Mouse (Mus musculus) forebrain, embryonic 16.5 days (tissue): ENCODE measurements around the gene Nalcn. TPM values are rescaled to one million over a fixed set of nuclear protein-coding genes. Genes with fewer than 3 reads are reported as not detected.

Source experiments
- ATAC-seq: fragments of 200-750 bp; cut with Nextera tagmentation; 2 replicates; pipeline ENCODE4 v1.8.0; 2017; ENCODE audit warnings: mild to moderate bottlenecking, moderate library complexity
- H3K27ac ChIP-seq: fragments of 300-500 bp; sonication (generic); 2 replicates; pipeline ENCODE4 v1.5.1; 2014; ENCODE audit warnings: low read length, control low read depth
- H3K27me3 ChIP-seq: fragments of 300-500 bp; sonication (generic); replicated peaks from 2 replicates; pipeline ENCODE4 v1.6.1; 2014; ENCODE audit warnings: low read length; ENCODE audit not compliant: control insufficient read depth, insufficient read depth
- H3K36me3 ChIP-seq: fragments of 300-500 bp; sonication (generic); 2 replicates; pipeline ENCODE4 v1.6.1; 2014; ENCODE audit not compliant: control insufficient read depth, insufficient read depth
- H3K4me1 ChIP-seq: fragments of 300-500 bp; sonication (generic); replicated peaks from 2 replicates; pipeline ENCODE4 v1.6.1; 2014; ENCODE audit warnings: low read length; ENCODE audit not compliant: control insufficient read depth, insufficient read depth
- H3K4me2 ChIP-seq: fragments of 300-500 bp; sonication (generic); 2 replicates; pipeline ENCODE4 v1.6.1; 2014; ENCODE audit warnings: mild to moderate bottlenecking, low read length, control low read depth
- H3K4me3 ChIP-seq: fragments of 300-500 bp; sonication (generic); replicated peaks from 2 replicates; pipeline ENCODE4 v1.5.1; 2014; ENCODE audit warnings: mild to moderate bottlenecking, low read length, control low read depth
- H3K9ac ChIP-seq: fragments of 300-500 bp; sonication (generic); replicated peaks from 2 replicates; pipeline ENCODE4 v1.6.1; 2014; ENCODE audit warnings: low read depth, low read length, control low read depth
- H3K9me3 ChIP-seq: fragments of 300-500 bp; sonication (generic); 2 replicates; pipeline ENCODE4 v1.6.1; 2016; ENCODE audit warnings: low read length; ENCODE audit not compliant: control insufficient read depth
- WGBS: fragments of 180-500 bp; shearing (Covaris S2); extraction: QIAGEN DNeasy Blood & Tissue Kit; methylation state at CpG from one replicate; pipeline ENCODE4 v1.1.7; 2014; 5-methylcytosine and 5-hydroxymethylcytosine counted together
- polyA plus RNA-seq: library from polyadenylated mRNA; unstranded; fragments of >200 nt; fragmentation: Nextera tagmentation; extraction: Ambion mirVana; gene quantifications from 2 replicates; pipeline ENCODE4 v1.2.1, GENCODE M21; 2015

Gene Nalcn
- polyA plus RNA-seq, 1 experiment from 2014 or later = 9.6 TPM

- no peaks in the 10 kb centered on the region for H3K27me3 ChIP-seq
- no peak overlapping the region for H3K4me3 ChIP-seq
- H3K9ac ChIP-seq = no peak overlapping the region
- no peaks in the 10 kb centered on the region for H3K36me3 ChIP-seq
- H3K4me2 ChIP-seq = no peak overlapping the region
- H3K27ac ChIP-seq = no peak overlapping the region
- no peaks in the 10 kb centered on the region for H3K9me3 ChIP-seq
- ATAC-seq = peak; percentile 71
- 45% methylated on average over 3 of the region's 3 CpGs for WGBS
- H3K4me1 ChIP-seq = no peaks in the 10 kb centered on the region
Measured at GRCm38 (mm10) chr14:123435542-123435941, 191.4 kb downstream of the Nalcn start.

DNA sequence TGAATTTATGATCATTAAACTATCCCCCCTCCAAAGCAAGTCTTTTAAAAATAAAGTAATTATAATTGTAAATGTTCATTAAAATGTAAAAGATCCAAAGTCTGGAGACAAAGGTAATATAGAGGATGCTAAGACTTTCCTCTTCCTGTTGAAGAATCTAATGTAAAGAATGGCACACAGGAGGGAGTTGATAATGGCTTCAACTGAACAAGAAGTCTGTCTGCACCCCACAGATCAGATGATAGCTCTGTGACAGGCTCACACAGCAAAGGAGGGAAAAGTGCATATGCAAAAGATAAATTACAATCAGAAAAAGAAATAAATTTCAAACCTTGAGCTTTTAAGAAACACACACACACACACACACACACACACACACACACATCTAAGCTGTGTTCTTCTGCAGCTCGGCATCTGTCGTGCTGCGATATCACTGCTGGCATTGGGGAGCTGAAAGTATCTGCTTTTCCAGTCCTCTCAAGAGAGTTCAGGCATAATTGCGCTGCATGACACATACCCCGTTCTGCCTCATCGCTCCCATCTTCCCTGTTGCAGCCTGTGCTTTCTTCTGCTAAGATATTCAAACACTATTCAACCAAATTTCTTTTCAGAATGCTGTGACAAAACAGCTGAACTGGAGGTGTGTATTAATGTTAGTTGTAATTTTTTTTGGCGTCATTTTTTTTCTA lies 250.6 kb downstream of the Nalcn start:
- Histone ChIP-seq H3K36me3 (no peaks in the 10 kb centered on the region), H3K27me3 (no peaks in the 10 kb centered on the region), H3K4me1 (peaks cover 1% of the 10 kb centered on the region; the same call in 1 of the 2 replicates), H3K4me3 (no peak overlapping the region), H3K4me2 (no peak overlapping the region), H3K9ac (no peak overlapping the region), H3K9me3 (no peaks in the 10 kb centered on the region), H3K27ac (no peak overlapping the region)
- ATAC-seq = peak; percentile 75
- 68% methylated on average over 7 of the region's 7 CpGs for WGBS

GRCm38 (mm10) chr14:123371522-123371921 lies 255.4 kb downstream of the Nalcn start:
- H3K36me3 ChIP-seq = no peaks in the 10 kb centered on the region
- no peaks in the 10 kb centered on the region for H3K9me3 ChIP-seq
- peak; percentile 91 for ATAC-seq
- no peak overlapping the region for H3K4me3 ChIP-seq
- H3K27me3 ChIP-seq = no peaks in the 10 kb centered on the region
- H3K9ac ChIP-seq = no peak overlapping the region
- 13% methylated on average over 9 of the region's 9 CpGs for WGBS
- H3K27ac ChIP-seq = no peak overlapping the region
- H3K4me2 ChIP-seq = no peak overlapping the region; the same call in 1 of the 2 replicates
- peaks cover 2% of the 10 kb centered on the region; the same call in 1 of the 2 replicates for H3K4me1 ChIP-seq

- Histone ChIP-seq H3K4me1 (no peaks in the 10 kb centered on the region), H3K9me3 (no peaks in the 10 kb centered on the region), H3K9ac (no peak overlapping the region), H3K4me2 (no peak overlapping the region), H3K27me3 (no peaks in the 10 kb centered on the region), H3K4me3 (no peak overlapping the region), H3K36me3 (no peaks in the 10 kb centered on the region), H3K27ac (no peak overlapping the region)
- 22% methylated on average over 1 of the region's 1 CpGs for WGBS
- peak; percentile 31; the same call in 1 of the 2 replicates for ATAC-seq
Measured at GRCm38 (mm10) chr14:123359691-123360090, 267.3 kb downstream of the Nalcn start.

DNA sequence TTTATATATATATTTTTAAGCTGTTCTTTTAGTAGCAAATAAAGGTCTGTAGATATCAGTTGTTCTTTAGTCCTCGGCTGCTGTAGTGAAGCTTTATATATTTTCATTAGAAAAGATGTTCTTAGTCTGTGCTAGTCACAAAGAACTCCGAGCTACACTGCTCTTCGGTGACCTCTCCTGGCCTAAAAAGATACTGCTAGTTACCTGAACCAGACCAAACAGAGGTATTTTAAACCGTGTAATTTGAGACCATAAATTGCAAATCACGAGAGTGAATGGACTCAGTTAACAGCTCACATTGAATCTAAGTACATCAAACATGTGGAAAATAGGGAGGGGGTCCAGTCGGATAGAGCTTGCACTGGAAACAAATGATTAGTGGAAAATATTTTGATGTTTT lies 274.0 kb downstream of the Nalcn start:
- H3K4me2 ChIP-seq = no peak overlapping the region
- H3K4me1 ChIP-seq = no peaks in the 10 kb centered on the region
- H3K27me3 ChIP-seq = no peaks in the 10 kb centered on the region
- H3K36me3 ChIP-seq = no peaks in the 10 kb centered on the region
- no peak overlapping the region for H3K9ac ChIP-seq
- no peak overlapping the region for H3K27ac ChIP-seq
- H3K4me3 ChIP-seq = no peak overlapping the region
- ATAC-seq = peak; percentile 80
- 13% methylated on average over 6 of the region's 6 CpGs for WGBS
- H3K9me3 ChIP-seq = no peaks in the 10 kb centered on the region

- 0% methylated on average over 1 of the region's 1 CpGs for WGBS
- Histone ChIP-seq H3K9me3 (no peaks in the 10 kb centered on the region), H3K27ac (no peak overlapping the region), H3K4me2 (no peak overlapping the region), H3K4me3 (no peak overlapping the region), H3K27me3 (no peaks in the 10 kb centered on the region), H3K36me3 (no peaks in the 10 kb centered on the region), H3K4me1 (no peaks in the 10 kb centered on the region), H3K9ac (no peak overlapping the region)
- no peak for ATAC-seq
Measured at GRCm38 (mm10) chr14:123331841-123332240, 295.1 kb downstream of the Nalcn start.

DNA sequence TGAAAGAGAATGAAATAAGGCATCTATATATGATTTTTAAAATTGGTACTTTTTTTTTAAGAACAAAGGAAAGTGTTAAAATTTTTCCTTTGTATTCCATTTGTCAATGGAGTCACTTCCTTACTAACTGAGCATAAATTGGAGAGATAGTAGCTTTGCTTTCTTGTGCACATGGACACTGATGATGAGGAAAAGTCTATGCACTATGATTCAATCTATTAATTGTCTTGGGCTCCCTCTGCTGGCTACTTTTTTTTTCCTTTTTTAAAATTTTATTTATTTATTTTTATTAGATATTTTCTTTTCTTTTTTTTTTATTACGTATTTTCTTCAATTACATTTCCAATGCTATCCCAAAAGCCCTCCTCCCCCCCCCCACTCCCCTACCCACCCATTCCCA lies 312.6 kb downstream of the Nalcn start:
- peak; percentile 59; the same call in 1 of the 2 replicates for ATAC-seq
- Histone ChIP-seq H3K36me3 (no peaks in the 10 kb centered on the region), H3K4me3 (no peak overlapping the region)

DNA sequence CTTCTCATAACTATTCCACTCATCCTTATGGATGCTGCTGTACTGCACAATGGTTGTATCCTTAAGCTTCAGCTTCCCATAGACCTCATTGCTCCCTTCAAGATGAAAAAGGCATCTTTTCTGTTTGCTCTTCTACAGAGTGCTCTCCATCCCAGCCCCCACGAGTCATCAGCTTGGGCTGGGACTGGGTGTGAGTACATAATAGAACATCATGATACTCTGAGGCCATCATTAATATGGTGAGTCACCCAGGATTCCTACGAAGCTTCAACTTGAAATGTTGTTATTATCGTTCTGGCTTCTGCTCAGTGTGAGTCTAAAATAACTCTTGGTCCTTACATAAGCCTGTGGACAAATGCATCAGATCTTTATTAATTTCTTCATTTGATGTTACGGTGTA lies 314.6 kb downstream of the Nalcn start:
- no peaks in the 10 kb centered on the region for H3K36me3 ChIP-seq
- WGBS = 88% methylated on average over 4 of the region's 4 CpGs
- H3K4me2 ChIP-seq = no peak overlapping the region
- no peaks in the 10 kb centered on the region for H3K27me3 ChIP-seq
- no peak for ATAC-seq
- H3K27ac ChIP-seq = no peak overlapping the region
- H3K9ac ChIP-seq = no peak overlapping the region
- H3K4me3 ChIP-seq = no peak overlapping the region
- H3K4me1 ChIP-seq = no peaks in the 10 kb centered on the region
- H3K9me3 ChIP-seq = no peaks in the 10 kb centered on the region

More for the DNA sequence above, 312.6 kb downstream of the Nalcn start:
- Histone ChIP-seq H3K4me1 (no peaks in the 10 kb centered on the region), H3K9ac (no peak overlapping the region), H3K9me3 (no peaks in the 10 kb centered on the region), H3K27ac (no peak overlapping the region), H3K27me3 (no peaks in the 10 kb centered on the region), H3K4me2 (no peak overlapping the region)
- 58% methylated on average over 1 of the region's 1 CpGs for WGBS

DNA sequence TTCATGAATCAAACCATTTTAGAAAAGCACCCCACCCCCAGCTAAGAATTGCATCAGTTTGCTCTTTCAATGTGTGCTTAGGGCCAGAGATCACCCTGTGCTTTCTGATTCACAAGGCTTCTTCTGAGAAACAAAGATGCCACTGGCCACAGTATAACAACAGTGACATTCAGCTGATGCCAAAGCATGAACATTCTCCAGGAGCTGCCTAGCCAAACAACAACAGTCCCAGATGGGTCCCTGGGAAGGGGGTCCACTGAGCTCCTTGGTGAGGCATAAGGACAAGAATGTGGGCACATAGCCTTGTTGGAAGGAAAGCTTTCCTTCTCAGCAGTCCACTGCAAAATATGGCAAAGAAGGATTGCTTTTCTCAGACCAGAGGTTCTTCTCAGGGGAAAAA lies 330.9 kb downstream of the Nalcn start:
- Histone ChIP-seq H3K9me3 (no peaks in the 10 kb centered on the region), H3K9ac (no peak overlapping the region), H3K27me3 (no peaks in the 10 kb centered on the region), H3K4me3 (no peak overlapping the region), H3K27ac (no peak overlapping the region), H3K4me2 (no peak overlapping the region), H3K4me1 (no peaks in the 10 kb centered on the region), H3K36me3 (no peaks in the 10 kb centered on the region)
- ATAC-seq = no peak
